Mouse (Mus musculus): ENCODE measurements at regions not wholly inside any gene's neighbourhood (a gene's known extent, or its start where the extent isn't known, plus 50 kb on each side); places are given as distances from the start of the nearest gene placed in this dataset.

GRCm38 (mm10) chr17:64961887-64962286, 126.0 kb upstream of the 4930583I09Rik start:
- TF ChIP-seq MAX (IDR thresholded peaks at IDR 0.05; ENCODE audit: low read depth) (no peak), USF1 (IDR thresholded peaks at IDR 0.05; ENCODE audit: low read depth) (no peak), TCF3 (IDR thresholded peaks at IDR 0.05; ENCODE audit: insufficient read length, low read depth) (no peak), CEBPB (IDR thresholded peaks at IDR 0.05; ENCODE audit: insufficient read depth, poor library complexity, severe bottlenecking) (no peak), MYOD1 (IDR thresholded peaks at IDR 0.05; ENCODE audit: control insufficient read depth in 1 of 3, insufficient read length in 2 of 3, low read depth in 2 of 3) (no peak), MYOG (IDR thresholded peaks at IDR 0.05; ENCODE audit: control insufficient read depth in 1 of 3, insufficient read depth in 1 of 3, insufficient read length in 2 of 3, low read depth in 2 of 3) (no peak), POLR2A (IDR thresholded peaks at IDR 0.05; ENCODE audit: insufficient read length, low read depth) (no peak)
- Histone ChIP-seq H3K36me3 (ENCODE audit: control insufficient read depth, insufficient read depth) (no peaks in the 10 kb centered on the region), H3K79me2 (ENCODE audit: control insufficient read depth, insufficient read depth) (no peaks in the 10 kb centered on the region), H3K27me3 (ENCODE audit: control insufficient read depth, insufficient read depth, insufficient read length) (peaks cover 7% of the 10 kb centered on the region), H3K4me2 (ENCODE audit: low read depth) (no peak overlapping the region), H3ac (ENCODE audit: control insufficient read depth, insufficient read length) (no peak overlapping the region), H3K4me3 (no peak overlapping the region)

GRCm38 (mm10) chr17:64957495-64957894, 121.6 kb upstream of the 4930583I09Rik start:
- Histone ChIP-seq H3K36me3 (ENCODE audit: control insufficient read depth, insufficient read depth) (no peaks in the 10 kb centered on the region), H3K4me3 (no peak overlapping the region), H3ac (ENCODE audit: control insufficient read depth, insufficient read length) (no peak overlapping the region), H3K4me2 (ENCODE audit: low read depth) (no peak overlapping the region), H3K79me2 (ENCODE audit: control insufficient read depth, insufficient read depth) (no peaks in the 10 kb centered on the region), H3K27me3 (ENCODE audit: control insufficient read depth, insufficient read depth, insufficient read length) (peaks cover 7% of the 10 kb centered on the region)
- TF ChIP-seq USF1 (IDR thresholded peaks at IDR 0.05; ENCODE audit: low read depth), result no peak
- TF ChIP-seq TCF3 (IDR thresholded peaks at IDR 0.05; ENCODE audit: insufficient read length, low read depth), result no peak
- TF ChIP-seq E2F4 (IDR thresholded peaks at IDR 0.05; ENCODE audit: insufficient read depth), result no peak
- TF ChIP-seq POLR2AphosphoS2 (IDR thresholded peaks at IDR 0.05; ENCODE audit: insufficient read length, low read depth), result no peak
- no peak for TF ChIP-seq REST (IDR thresholded peaks at IDR 0.05; ENCODE audit: insufficient read depth, insufficient read length)
- no peak for TF ChIP-seq POLR2A (IDR thresholded peaks at IDR 0.05; ENCODE audit: insufficient read length, low read depth)
- no peak for TF ChIP-seq MAX (IDR thresholded peaks at IDR 0.05; ENCODE audit: low read depth)
- TF ChIP-seq MYOG (IDR thresholded peaks at IDR 0.05; ENCODE audit: control insufficient read depth in 1 of 3, insufficient read depth in 1 of 3, insufficient read length in 2 of 3, low read depth in 2 of 3), result no peak
- no peak for TF ChIP-seq CEBPB (IDR thresholded peaks at IDR 0.05; ENCODE audit: insufficient read depth, poor library complexity, severe bottlenecking)
- TF ChIP-seq MYOD1 (IDR thresholded peaks at IDR 0.05; ENCODE audit: control insufficient read depth in 1 of 3, insufficient read length in 2 of 3, low read depth in 2 of 3), result no peak
- TF ChIP-seq SRF (IDR thresholded peaks at IDR 0.05; ENCODE audit: control insufficient read depth, insufficient read length, low read depth), result no peak
- TF ChIP-seq TCF12 (IDR thresholded peaks at IDR 0.05; ENCODE audit: insufficient read depth, poor library complexity, severe bottlenecking), result no peak

- Histone ChIP-seq H3ac (ENCODE audit: control insufficient read depth, insufficient read length) (no peak overlapping the region), H3K4me3 (no peak overlapping the region), H3K36me3 (ENCODE audit: control insufficient read depth, insufficient read depth) (no peaks in the 10 kb centered on the region), H3K79me2 (ENCODE audit: control insufficient read depth, insufficient read depth) (no peaks in the 10 kb centered on the region), H3K27me3 (ENCODE audit: control insufficient read depth, insufficient read depth, insufficient read length) (peaks cover 7% of the 10 kb centered on the region), H3K4me2 (ENCODE audit: low read depth) (no peak overlapping the region)
- TF ChIP-seq POLR2A (IDR thresholded peaks at IDR 0.05; ENCODE audit: insufficient read length, low read depth) (no peak), MYOG (IDR thresholded peaks at IDR 0.05; ENCODE audit: control insufficient read depth in 1 of 3, insufficient read depth in 1 of 3, insufficient read length in 2 of 3, low read depth in 2 of 3) (no peak)
Measured at GRCm38 (mm10) chr17:64956506-64956905, 120.6 kb upstream of the 4930583I09Rik start.

- Histone ChIP-seq H3K36me3 (ENCODE audit: control insufficient read depth, insufficient read depth) (no peaks in the 10 kb centered on the region), H3K4me3 (no peak overlapping the region), H3ac (ENCODE audit: control insufficient read depth, insufficient read length) (no peak overlapping the region), H3K27me3 (ENCODE audit: control insufficient read depth, insufficient read depth, insufficient read length) (peaks cover 7% of the 10 kb centered on the region), H3K79me2 (ENCODE audit: control insufficient read depth, insufficient read depth) (no peaks in the 10 kb centered on the region), H3K4me2 (ENCODE audit: low read depth) (no peak overlapping the region)
- TF ChIP-seq MYOD1 (IDR thresholded peaks at IDR 0.05; ENCODE audit: control insufficient read depth in 1 of 3, insufficient read length in 2 of 3, low read depth in 2 of 3), result no peak
- TF ChIP-seq USF1 (IDR thresholded peaks at IDR 0.05; ENCODE audit: low read depth), result no peak
- TF ChIP-seq MYOG (IDR thresholded peaks at IDR 0.05; ENCODE audit: control insufficient read depth in 1 of 3, insufficient read depth in 1 of 3, insufficient read length in 2 of 3, low read depth in 2 of 3), result no peak
- TF ChIP-seq REST (IDR thresholded peaks at IDR 0.05; ENCODE audit: insufficient read depth, insufficient read length), result no peak
- TF ChIP-seq MAX (IDR thresholded peaks at IDR 0.05; ENCODE audit: low read depth), result no peak
- TF ChIP-seq POLR2A (IDR thresholded peaks at IDR 0.05; ENCODE audit: insufficient read length, low read depth), result no peak
- TF ChIP-seq E2F4 (IDR thresholded peaks at IDR 0.05; ENCODE audit: insufficient read depth), result no peak
- no peak for TF ChIP-seq SRF (IDR thresholded peaks at IDR 0.05; ENCODE audit: control insufficient read depth, insufficient read length, low read depth)
- TF ChIP-seq TCF12 (IDR thresholded peaks at IDR 0.05; ENCODE audit: insufficient read depth, poor library complexity, severe bottlenecking), result no peak
- TF ChIP-seq CEBPB (IDR thresholded peaks at IDR 0.05; ENCODE audit: insufficient read depth, poor library complexity, severe bottlenecking), result no peak
- no peak for TF ChIP-seq POLR2AphosphoS2 (IDR thresholded peaks at IDR 0.05; ENCODE audit: insufficient read length, low read depth)
Measured at GRCm38 (mm10) chr17:64953275-64953674, 117.4 kb upstream of the 4930583I09Rik start.

- TF ChIP-seq MYOG (IDR thresholded peaks at IDR 0.05; ENCODE audit: control insufficient read depth in 1 of 3, insufficient read depth in 1 of 3, insufficient read length in 2 of 3, low read depth in 2 of 3) (no peak), SRF (IDR thresholded peaks at IDR 0.05; ENCODE audit: control insufficient read depth, insufficient read length, low read depth) (no peak), REST (IDR thresholded peaks at IDR 0.05; ENCODE audit: insufficient read depth, insufficient read length) (no peak), TCF3 (IDR thresholded peaks at IDR 0.05; ENCODE audit: insufficient read length, low read depth) (no peak), USF1 (IDR thresholded peaks at IDR 0.05; ENCODE audit: low read depth) (no peak), E2F4 (IDR thresholded peaks at IDR 0.05; ENCODE audit: insufficient read depth) (no peak), MAX (IDR thresholded peaks at IDR 0.05; ENCODE audit: low read depth) (no peak), TCF12 (IDR thresholded peaks at IDR 0.05; ENCODE audit: insufficient read depth, poor library complexity, severe bottlenecking) (no peak), POLR2AphosphoS2 (IDR thresholded peaks at IDR 0.05; ENCODE audit: insufficient read length, low read depth) (no peak), CEBPB (IDR thresholded peaks at IDR 0.05; ENCODE audit: insufficient read depth, poor library complexity, severe bottlenecking) (no peak), MYOD1 (IDR thresholded peaks at IDR 0.05; ENCODE audit: control insufficient read depth in 1 of 3, insufficient read length in 2 of 3, low read depth in 2 of 3) (no peak), POLR2A (IDR thresholded peaks at IDR 0.05; ENCODE audit: insufficient read length, low read depth) (no peak)
Measured at GRCm38 (mm10) chr17:64951625-64951940, 115.7 kb upstream of the 4930583I09Rik start.

More at GRCm38 (mm10) chr17:64951625-64951940, 115.7 kb upstream of the 4930583I09Rik start:
- no peak overlapping the region for H3K4me2 ChIP-seq (ENCODE audit: low read depth)
- H3K27me3 ChIP-seq (ENCODE audit: control insufficient read depth, insufficient read depth, insufficient read length), result no peaks in the 10 kb centered on the region
- H3ac ChIP-seq (ENCODE audit: control insufficient read depth, insufficient read length), result no peak overlapping the region
- H3K79me2 ChIP-seq (ENCODE audit: control insufficient read depth, insufficient read depth), result no peaks in the 10 kb centered on the region
- no peaks in the 10 kb centered on the region for H3K36me3 ChIP-seq (ENCODE audit: control insufficient read depth, insufficient read depth)
- no peak overlapping the region for H3K4me3 ChIP-seq

All from myocyte (in vitro differentiated cells).